ENCODE assay signal across 10 mouse cellular contexts in the genomic region with DNA sequence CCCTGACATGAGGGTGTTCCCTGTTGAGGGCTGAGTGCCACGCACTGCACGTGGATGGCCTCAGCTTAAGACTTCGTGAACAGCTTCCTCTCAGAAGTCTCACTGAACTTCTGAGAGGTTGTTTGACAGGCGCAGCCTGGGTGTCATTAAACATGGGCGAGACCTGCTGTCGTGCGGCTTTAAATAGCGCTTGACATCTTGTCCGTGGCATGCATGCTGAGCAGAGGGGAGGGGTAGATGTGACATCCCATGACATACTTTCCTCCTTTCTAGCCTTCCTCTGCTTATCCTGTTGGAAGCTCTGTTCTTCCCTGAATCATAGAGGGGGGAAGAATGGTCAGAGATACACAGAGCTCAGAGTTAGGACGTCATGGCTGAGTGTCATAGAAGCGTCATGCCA. TPM values are rescaled to one million over a fixed set of nuclear protein-coding genes. Genes with fewer than 3 reads are reported as not detected.
DNase-seq lines count a peak whose midpoint lies in the region; ATAC-seq and TF ChIP-seq lines count a peak whose summit lies in the region.
"Had no signal": no experiment of that assay in that cellular context is flagged by ENCODE, and none has a peak within 500 bp of the region (broad histone marks: within the 10 kb centered on the region; RNA-seq: fewer than 3 reads in every experiment).

No protein-coding gene starts in this region.

- peak; percentile 18 for TF ChIP-seq POLR2A in myocyte (IDR thresholded peaks at IDR 0.05; ENCODE audit: insufficient read length, low read depth)

- H3K4me1 ChIP-seq in lung, embryonic 16.5 days (replicated peaks; ENCODE audit: control insufficient read depth, insufficient read depth, low read length): peaks cover 14% of the 10 kb centered on the region
- peaks cover 88% of the 10 kb centered on the region for H3K4me1 ChIP-seq in heart, embryonic 10.5 days

- H3K36me3 ChIP-seq in lung, embryonic 16.5 days (ENCODE audit: control insufficient read depth, insufficient read depth, low read length): no peaks in the 10 kb centered on the region
- H3K36me3 ChIP-seq in heart, embryonic 10.5 days: no peaks in the 10 kb centered on the region
- H3K36me3 ChIP-seq in myocyte (ENCODE audit: control insufficient read depth, insufficient read depth): no peaks in the 10 kb centered on the region
- H3K36me3 ChIP-seq: embryonic facial prominence, embryonic 12.5 days had no signal

- no peak for DNase-seq in cerebellum, postnatal 4 days (ENCODE audit: low spot score in 2 of 2)
- DNase-seq in lung, postnatal 25 days (ENCODE audit: low spot score): no peak
- peak; percentile 92 for DNase-seq in heart, embryonic 10.5 days (ENCODE audit: low spot score)
- no peak for DNase-seq in adrenal gland, postnatal 4 days (ENCODE audit: low spot score in 2 of 2)
- no peak for DNase-seq in liver
- DNase-seq: adrenal gland, postnatal 25 days had no signal

- H3K79me2 ChIP-seq in myocyte (ENCODE audit: control insufficient read depth, insufficient read depth): peaks cover 86% of the 10 kb centered on the region

- no peaks in the 10 kb centered on the region for H3K27me3 ChIP-seq in lung, embryonic 16.5 days (ENCODE audit: control insufficient read depth, insufficient read depth, low read depth, low read length)
- H3K27me3 ChIP-seq in heart, embryonic 10.5 days (ENCODE audit: insufficient read depth, poor library complexity, severe bottlenecking): no peaks in the 10 kb centered on the region
- no peaks in the 10 kb centered on the region for H3K27me3 ChIP-seq in myocyte (ENCODE audit: control insufficient read depth, insufficient read depth, insufficient read length)

- WGBS in lung, embryonic 16.5 days: 30% methylated on average over 11 of the region's 11 CpGs
- WGBS in heart, embryonic 10.5 days: 34% methylated on average over 11 of the region's 11 CpGs

- no peak overlapping the region for H3K4me2 ChIP-seq in lung, embryonic 16.5 days (ENCODE audit: low read depth, low read length)
- peak overlapping the region; percentile 19 for H3K4me2 ChIP-seq in myocyte (ENCODE audit: low read depth)
- H3K4me2 ChIP-seq: embryonic facial prominence, embryonic 12.5 days had no signal

- peak; percentile 50; the same call in 1 of the 2 replicates for ATAC-seq in cerebellum, adult (ENCODE audit: insufficient number of reproducible peaks, low FRiP score, low TSS enrichment)
- ATAC-seq in lung, embryonic 16.5 days (ENCODE audit: low read depth): peak; percentile 32; the same call in 1 of the 2 replicates

- no peak overlapping the region for H3ac ChIP-seq in myocyte (ENCODE audit: control insufficient read depth, insufficient read length)

- H3K27ac ChIP-seq in lung, embryonic 16.5 days (ENCODE audit: low read length): no peak overlapping the region
- H3K27ac ChIP-seq in heart, embryonic 10.5 days: peak overlapping the region; percentile 84
- H3K27ac ChIP-seq: embryonic facial prominence, embryonic 12.5 days had no signal

- H3K9me3 ChIP-seq in lung, embryonic 16.5 days (ENCODE audit: control insufficient read depth, low read length): no peaks in the 10 kb centered on the region
- no peaks in the 10 kb centered on the region for H3K9me3 ChIP-seq in heart, embryonic 10.5 days
- H3K9me3 ChIP-seq: embryonic facial prominence, embryonic 12.5 days had no signal

- no peak overlapping the region for H3K9ac ChIP-seq in lung, embryonic 16.5 days (ENCODE audit: low read length)
- H3K9ac ChIP-seq: embryonic facial prominence, embryonic 12.5 days had no signal

- H3K4me3 ChIP-seq in lung, embryonic 16.5 days (ENCODE audit: low read length): no peak overlapping the region
- no peak overlapping the region for H3K4me3 ChIP-seq in heart, embryonic 10.5 days
- H3K4me3 ChIP-seq in myocyte: no peak overlapping the region
- H3K4me3 ChIP-seq: embryonic facial prominence, embryonic 12.5 days had no signal

TF ChIP-seq in myocyte, 11 proteins besides CTCF, POLR2A, EP300 and RAD21:
- TF ChIP-seq E2F4 (IDR thresholded peaks at IDR 0.05; ENCODE audit: insufficient read depth) (no peak), MYOD1 (IDR thresholded peaks at IDR 0.05; ENCODE audit: control insufficient read depth in 1 of 3, insufficient read length in 2 of 3, low read depth in 2 of 3) (peak; percentile 58 to 96 (median 85)), MYOG (IDR thresholded peaks at IDR 0.05; ENCODE audit: control insufficient read depth in 1 of 3, insufficient read depth in 1 of 3, insufficient read length in 2 of 3, low read depth in 2 of 3) (peak; percentile 32 to 93 (median 64)), TCF3 (IDR thresholded peaks at IDR 0.05; ENCODE audit: insufficient read length, low read depth) (no peak), POLR2AphosphoS2 (IDR thresholded peaks at IDR 0.05; ENCODE audit: insufficient read length, low read depth) (peak; percentile 35), TCF12 (IDR thresholded peaks at IDR 0.05; ENCODE audit: insufficient read depth, poor library complexity, severe bottlenecking) (peak; percentile 30)

RNA-seq across cellular contexts. Expression of a gene that starts 21.9 kb away (rescaled TPM):
- polyA plus RNA-seq in lung, embryonic 16.5 days (2015; fragmentation: Nextera tagmentation; extraction: Ambion mirVana): 5.2 and 5.3 TPM in 2 replicates
- polyA plus RNA-seq in heart, embryonic 10.5 days (2016; fragmentation: Nextera tagmentation; extraction: Ambion mirVana): 12.8 and 17.6 TPM in 2 replicates
- 86.2 TPM for polyA plus RNA-seq in myocyte (2012; fragmentation: generic; extraction: Trizol)
- 10 to 100 TPM; 44.6 to 45.9 TPM for total RNA-seq in adrenal gland, postnatal 4 days (2021)
